Mouse (Mus musculus): ENCODE results near the gene Med24. TPM values are rescaled to one million over a fixed set of nuclear protein-coding genes. Genes with fewer than 3 reads are reported as not detected.
A peak's percentile ranks its signal among the peaks of the same experiment; 100 is the strongest.

Med24 gene
- polyA plus RNA-seq, 1 experiment: 45.3 TPM

DNA sequence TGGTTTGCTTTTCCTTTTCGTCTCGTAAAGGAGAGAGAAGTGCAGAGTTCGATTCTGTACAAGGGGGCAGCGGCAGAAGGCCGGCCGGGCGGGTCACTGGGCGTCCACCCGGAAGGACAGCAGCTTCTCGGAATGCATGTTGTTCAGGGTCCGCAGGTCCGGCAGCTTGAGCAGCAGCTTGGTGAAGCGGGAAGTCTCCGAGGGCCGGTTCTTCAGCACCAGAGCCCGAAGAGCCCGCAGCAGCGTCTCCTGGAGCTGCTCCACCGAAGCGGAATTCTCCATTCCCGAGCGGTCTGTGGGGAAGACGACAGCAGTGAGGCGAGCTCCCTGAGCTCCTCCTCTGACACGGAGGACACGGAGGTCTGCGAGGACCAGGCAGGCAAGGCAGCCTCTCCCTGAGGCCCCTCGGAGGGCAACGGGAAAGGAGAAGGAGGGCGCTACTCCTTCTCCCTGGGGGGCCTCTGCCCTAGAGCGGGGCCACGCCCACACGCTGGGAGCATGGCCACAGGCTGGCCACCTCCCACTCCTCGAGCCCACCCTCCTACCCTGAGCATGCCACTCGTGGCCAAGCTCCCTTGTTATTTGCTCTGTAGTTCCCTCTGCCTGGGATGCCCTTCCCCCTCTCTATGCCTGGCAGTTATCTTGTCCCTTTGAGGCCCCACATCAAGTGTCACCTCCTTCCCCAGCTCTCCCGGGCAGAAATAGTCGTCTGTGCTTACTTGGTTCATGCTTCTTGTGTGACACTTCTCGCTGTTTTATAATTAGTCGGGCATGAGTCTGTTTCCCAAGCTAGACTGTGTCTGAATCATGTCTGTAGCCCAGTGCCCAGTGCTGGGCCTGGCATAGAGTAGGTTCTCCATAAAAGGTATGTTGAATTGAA is 39.1 kb upstream of the Med24 start:
- no peak for TF ChIP-seq CTCF (conservative IDR thresholded peaks at IDR 0.05; ENCODE audit: insufficient read depth, insufficient read length, low read depth, low read length)
- TF ChIP-seq POLR2A (IDR thresholded peaks at IDR 0.05; ENCODE audit: low read depth, low read length): no peak
- Histone ChIP-seq H3K36me3 (ENCODE audit: control insufficient read depth, insufficient read depth, low read length) (peaks cover 34% of the 10 kb centered on the region), H3K27me3 (replicated peaks; ENCODE audit: control insufficient read depth, insufficient read depth, low read length) (no peaks in the 10 kb centered on the region), H3K4me1 (ENCODE audit: control insufficient read depth, insufficient read depth, low read length) (peaks cover 5% of the 10 kb centered on the region; the same call in 1 of the 2 replicates), H3K27ac (ENCODE audit: insufficient read depth, low read depth, low read length) (no peak overlapping the region), H3K4me3 (ENCODE audit: insufficient read depth, low read depth, low read length) (no peak overlapping the region)
- peak; percentile 42 for DNase-seq
- WGBS: 39% methylated on average over 39 of the region's 39 CpGs

- no peaks in the 10 kb centered on the region for H3K27me3 ChIP-seq (replicated peaks; ENCODE audit: control insufficient read depth, insufficient read depth, low read length)
- H3K27ac ChIP-seq (ENCODE audit: insufficient read depth, low read depth, low read length): no peak overlapping the region
- peaks cover 5% of the 10 kb centered on the region; the same call in 1 of the 2 replicates for H3K4me1 ChIP-seq (ENCODE audit: control insufficient read depth, insufficient read depth, low read length)
- no peak for DNase-seq
- H3K4me3 ChIP-seq (ENCODE audit: insufficient read depth, low read depth, low read length): no peak overlapping the region
- peaks cover 34% of the 10 kb centered on the region for H3K36me3 ChIP-seq (ENCODE audit: control insufficient read depth, insufficient read depth, low read length)
- TF ChIP-seq POLR2A (IDR thresholded peaks at IDR 0.05; ENCODE audit: low read depth, low read length): no peak
- TF ChIP-seq CTCF (conservative IDR thresholded peaks at IDR 0.05; ENCODE audit: insufficient read depth, insufficient read length, low read depth, low read length): no peak
- WGBS: 44% methylated on average over 4 of the region's 4 CpGs
These were observed 38.5 kb upstream of the Med24 start for GRCm38 (mm10) chr11:98767713-98768112.

GRCm38 (mm10) chr11:98767276-98767675 is 38.0 kb upstream of the Med24 start:
- Histone ChIP-seq H3K4me1 (ENCODE audit: control insufficient read depth, insufficient read depth, low read length) (peaks cover 5% of the 10 kb centered on the region; the same call in 1 of the 2 replicates), H3K4me3 (ENCODE audit: insufficient read depth, low read depth, low read length) (no peak overlapping the region), H3K27me3 (replicated peaks; ENCODE audit: control insufficient read depth, insufficient read depth, low read length) (no peaks in the 10 kb centered on the region), H3K36me3 (ENCODE audit: control insufficient read depth, insufficient read depth, low read length) (peaks cover 34% of the 10 kb centered on the region), H3K27ac (ENCODE audit: insufficient read depth, low read depth, low read length) (no peak overlapping the region)
- 56% methylated on average over 9 of the region's 9 CpGs for WGBS
- TF ChIP-seq POLR2A (IDR thresholded peaks at IDR 0.05; ENCODE audit: low read depth, low read length) (no peak), CTCF (conservative IDR thresholded peaks at IDR 0.05; ENCODE audit: insufficient read depth, insufficient read length, low read depth, low read length) (no peak)
- peak; percentile 38 for DNase-seq

- no peak for DNase-seq
These were observed 37.6 kb upstream of the Med24 start for GRCm38 (mm10) chr11:98766816-98767215.

GRCm38 (mm10) chr11:98766346-98766745 is 37.1 kb upstream of the Med24 start:
- 29% methylated on average over 2 of the region's 2 CpGs for WGBS

More at GRCm38 (mm10) chr11:98766816-98767215, 37.6 kb upstream of the Med24 start:
- Histone ChIP-seq H3K36me3 (ENCODE audit: control insufficient read depth, insufficient read depth, low read length) (peaks cover 33% of the 10 kb centered on the region), H3K4me3 (ENCODE audit: insufficient read depth, low read depth, low read length) (no peak overlapping the region), H3K27me3 (replicated peaks; ENCODE audit: control insufficient read depth, insufficient read depth, low read length) (no peaks in the 10 kb centered on the region), H3K27ac (ENCODE audit: insufficient read depth, low read depth, low read length) (no peak overlapping the region), H3K4me1 (ENCODE audit: control insufficient read depth, insufficient read depth, low read length) (peaks cover 5% of the 10 kb centered on the region; the same call in 1 of the 2 replicates)
- TF ChIP-seq CTCF (conservative IDR thresholded peaks at IDR 0.05; ENCODE audit: insufficient read depth, insufficient read length, low read depth, low read length) (no peak), POLR2A (IDR thresholded peaks at IDR 0.05; ENCODE audit: low read depth, low read length) (peak; percentile 17)
- WGBS: 44% methylated on average over 5 of the region's 5 CpGs

GRCm38 (mm10) chr11:98765421-98766309 is 36.4 kb upstream of the Med24 start:
- Histone ChIP-seq H3K4me1 (ENCODE audit: control insufficient read depth, insufficient read depth, low read length) (peaks cover 5% of the 10 kb centered on the region; the same call in 1 of the 2 replicates), H3K27ac (ENCODE audit: insufficient read depth, low read depth, low read length) (no peak overlapping the region), H3K27me3 (replicated peaks; ENCODE audit: control insufficient read depth, insufficient read depth, low read length) (no peaks in the 10 kb centered on the region), H3K4me3 (ENCODE audit: insufficient read depth, low read depth, low read length) (no peak overlapping the region), H3K36me3 (ENCODE audit: control insufficient read depth, insufficient read depth, low read length) (peaks cover 21% of the 10 kb centered on the region)
- TF ChIP-seq CTCF (conservative IDR thresholded peaks at IDR 0.05; ENCODE audit: insufficient read depth, insufficient read length, low read depth, low read length) (no peak), POLR2A (IDR thresholded peaks at IDR 0.05; ENCODE audit: low read depth, low read length) (no peak)
- 51% methylated on average over 9 of the region's 9 CpGs for whole genome bisulfite sequencing
- peak; percentile 41 for DNase-seq

More at GRCm38 (mm10) chr11:98766346-98766745, 37.1 kb upstream of the Med24 start:
- Histone ChIP-seq H3K36me3 (ENCODE audit: control insufficient read depth, insufficient read depth, low read length) (peaks cover 28% of the 10 kb centered on the region), H3K27me3 (replicated peaks; ENCODE audit: control insufficient read depth, insufficient read depth, low read length) (no peaks in the 10 kb centered on the region), H3K27ac (ENCODE audit: insufficient read depth, low read depth, low read length) (no peak overlapping the region), H3K4me3 (ENCODE audit: insufficient read depth, low read depth, low read length) (no peak overlapping the region), H3K4me1 (ENCODE audit: control insufficient read depth, insufficient read depth, low read length) (peaks cover 5% of the 10 kb centered on the region; the same call in 1 of the 2 replicates)
- TF ChIP-seq POLR2A (IDR thresholded peaks at IDR 0.05; ENCODE audit: low read depth, low read length): no peak
- no peak for TF ChIP-seq CTCF (conservative IDR thresholded peaks at IDR 0.05; ENCODE audit: insufficient read depth, insufficient read length, low read depth, low read length)
- no peak for DNase-seq
